Mouse (Mus musculus) induced T-regulatory cell, adult 2 months (primary cell): ENCODE results near the gene Zfp281.

Experiments
- DNase-seq: peaks from one replicate; pipeline ENCODE4 v3.0.0-alpha.2; 2012; ENCODE audit warnings: low read depth

The Zfp281 gene

GRCm38 (mm10) chr1:136658456-136659227 lies 33.9 kb downstream of the Zfp281 start:
- peak; percentile 68 for DNase-seq

GRCm38 (mm10) chr1:136659337-136659736 lies 34.6 kb downstream of the Zfp281 start:
- peak; percentile 14 for DNase-seq

GRCm38 (mm10) chr1:136659917-136660316 lies 35.2 kb downstream of the Zfp281 start:
- DNase-seq: no peak

GRCm38 (mm10) chr1:136661511-136661910 lies 36.8 kb downstream of the Zfp281 start:
- no peak for DNase-seq

GRCm38 (mm10) chr1:136661939-136662563 lies 37.4 kb downstream of the Zfp281 start:
- DNase-seq: no peak

GRCm38 (mm10) chr1:136664921-136665582 lies 40.4 kb downstream of the Zfp281 start:
- no peak for DNase-seq

- no peak for DNase-seq
These were observed 41.8 kb downstream of the Zfp281 start for GRCm38 (mm10) chr1:136666513-136666912.

GRCm38 (mm10) chr1:136669926-136670325 lies 45.2 kb downstream of the Zfp281 start:
- no peak for DNase-seq

- DNase-seq: no peak
These were observed 45.7 kb downstream of the Zfp281 start for GRCm38 (mm10) chr1:136670421-136670820.

GRCm38 (mm10) chr1:136671767-136672434 lies 47.2 kb downstream of the Zfp281 start:
- peak; percentile 12 for DNase-seq

- DNase-seq: peak; percentile 86
These were observed 47.9 kb downstream of the Zfp281 start for GRCm38 (mm10) chr1:136672564-136672963.

- DNase-seq: peak; percentile 41
These were observed 48.6 kb downstream of the Zfp281 start for GRCm38 (mm10) chr1:136673293-136673692.

- DNase-seq: peak; percentile 69
These were observed 50.1 kb downstream of the Zfp281 start for GRCm38 (mm10) chr1:136674548-136675455.

- no peak for DNase-seq
These were observed 51.2 kb downstream of the Zfp281 start for GRCm38 (mm10) chr1:136675736-136676444.

- DNase-seq: no peak
These were observed 51.7 kb downstream of the Zfp281 start for GRCm38 (mm10) chr1:136676445-136676755.

- no peak for DNase-seq
These were observed 53.2 kb downstream of the Zfp281 start for GRCm38 (mm10) chr1:136677847-136678325.

GRCm38 (mm10) chr1:136678836-136679235 lies 54.1 kb downstream of the Zfp281 start:
- no peak for DNase-seq
